In genomic region chrX:8206015-8206693, GRCm38 (mm10) we compare ENCODE assay signal across 8 mouse cellular contexts. TPM values are rescaled to one million over a fixed set of nuclear protein-coding genes. Genes with fewer than 3 reads are reported as not detected.
DNase-seq lines count a peak whose midpoint lies in the region; ATAC-seq and TF ChIP-seq lines count a peak whose summit lies in the region.

TSS of gene Porcn (minus strand) at chrX:8206525.

- H3K4me3 ChIP-seq in hindbrain, postnatal 0 days (ENCODE audit: low read length) = peak within 1 kb of the TSS; percentile 54
- peak within 1 kb of the TSS; percentile 92 for H3K4me3 ChIP-seq in megakaryocyte, embryonic 14.5 days (replicated peaks)

- H3K4me2 ChIP-seq in hindbrain, postnatal 0 days (ENCODE audit: low read depth, low read length) = peak within 1 kb of the TSS; percentile 60

- TF ChIP-seq CTCF in hindbrain, postnatal 0 days (IDR thresholded peaks at IDR 0.05; ENCODE audit: low read depth) = no peak

- ATAC-seq in hindbrain, postnatal 0 days = peak; percentile 95

- H3K36me3 ChIP-seq in hindbrain, postnatal 0 days (ENCODE audit: insufficient read depth, low read length) = no peaks in the 10 kb centered on the region
- no peaks in the 10 kb centered on the region for H3K36me3 ChIP-seq in megakaryocyte, embryonic 14.5 days (replicated peaks; ENCODE audit: low read length)

- peak within 1 kb of the TSS; percentile 64 for H3K9ac ChIP-seq in hindbrain, postnatal 0 days (replicated peaks; ENCODE audit: low read length)

- no peaks in the 10 kb centered on the region for H3K9me3 ChIP-seq in hindbrain, postnatal 0 days (ENCODE audit: low read length)
- H3K9me3 ChIP-seq in megakaryocyte, embryonic 14.5 days = 0 out of 2 replicates have a peak, but pooled peaks cover 3% of the 10 kb centered on the region

- H3K27me3 ChIP-seq in hindbrain, postnatal 0 days (ENCODE audit: insufficient read depth, low read length) = no peaks in the 10 kb centered on the region
- peaks cover 33% of the 10 kb centered on the region for H3K27me3 ChIP-seq in megakaryocyte, embryonic 14.5 days (replicated peaks)

- peak; percentile 90 for DNase-seq in adrenal gland, postnatal 10 days
- peak; percentile 88 for DNase-seq in embryo, embryonic 10.5 days (ENCODE audit: low spot score)
- peak; percentile 77 for DNase-seq in gastrocnemius, postnatal 10 days
- peak; percentile 89 for DNase-seq in hindbrain, postnatal 0 days (ENCODE audit: low spot score)
- DNase-seq in left cerebral cortex, postnatal 10 days (ENCODE audit: extremely low spot score in 1 of 2, low spot score in 2 of 2) = peak; percentile 75 to 91
- peak; percentile 84 for DNase-seq in right cerebral cortex, postnatal 25 days
- DNase-seq in urinary bladder, postnatal 36 days (ENCODE audit: low spot score in 2 of 2) = peak; percentile 66 to 84

- intact Hi-C loops in left cerebral cortex, postnatal 10 days (cut with DNase I) = loop anchor here (5.0 kb wide), 1 partner anchor 41 kb away; no protein-coding TSS in a partner anchor

- peak within 1 kb of the TSS; percentile 74 for H3K27ac ChIP-seq in hindbrain, postnatal 0 days

- 23% methylated on average over 46 of the region's 46 CpGs for WGBS in hindbrain, postnatal 0 days

- H3K4me1 ChIP-seq in hindbrain, postnatal 0 days (ENCODE audit: insufficient read depth, low read length) = 0 out of 2 replicates have a peak, but pooled peaks cover 2% of the 10 kb centered on the region
- peaks cover 15% of the 10 kb centered on the region for H3K4me1 ChIP-seq in megakaryocyte, embryonic 14.5 days

RNA-seq across cellular contexts. Expression of gene Porcn, which starts in this region (rescaled TPM):
- total RNA-seq in adrenal gland, postnatal 10 days (2021) = 1 to 10 TPM; 5.4 to 7.8 TPM
- 1 to 10 TPM; 3.9 to 5.1 TPM for total RNA-seq in gastrocnemius, postnatal 10 days (2021)
- 60.8 and 68.4 TPM in 2 replicates for total RNA-seq in hindbrain, postnatal 0 days (2014; rRNA removed)
- polyA plus RNA-seq in hindbrain, postnatal 0 days (2015; fragmentation: Nextera tagmentation; extraction: Ambion mirVana) = 49.2 and 49.3 TPM in 2 replicates
- total RNA-seq in left cerebral cortex, postnatal 10 days (2021) = 10 to 100 TPM; 65.8 to 67.9 TPM
- polyA plus RNA-seq in megakaryocyte, embryonic 14.5 days (2012; ENCODE audit: insufficient read depth, low replicate concordance) = 2.0 and 4.0 TPM in 2 replicates

Comparison
In these comparisons a context has a peak if more than half of its experiments do, and no peak if none do; other contexts are left out.
1. Peak in every context shown above with its lines: DNase-seq, ATAC-seq, H3K4me3 ChIP-seq and H3K27ac ChIP-seq.